Mouse (Mus musculus) kidney, postnatal 36 days (tissue): ENCODE results near the gene Myrfl.

Source experiments
- DNase-seq, 2 experiments: peaks; one replicate each; pipeline ENCODE4 v3.0.0; 2021 to 2022; ENCODE audit warnings: mixed read lengths in 2 of 2

Gene Myrfl

GRCm38 (mm10) chr10:116754940-116755339, 141.8 kb downstream of the Myrfl start:
- no peak for DNase-seq

GRCm38 (mm10) chr10:116750895-116751294, 145.8 kb downstream of the Myrfl start:
- DNase-seq = peak; percentile 21 to 36

GRCm38 (mm10) chr10:116750062-116750461, 146.7 kb downstream of the Myrfl start:
- DNase-seq = no peak

GRCm38 (mm10) chr10:116748681-116749080, 148.0 kb downstream of the Myrfl start:
- peak in 1 of 2 experiments; percentile 16 for DNase-seq

- peak; percentile 74 to 89 for DNase-seq
Observed at GRCm38 (mm10) chr10:116746281-116747011, 150.3 kb downstream of the Myrfl start.

GRCm38 (mm10) chr10:116742696-116743095, 154.0 kb downstream of the Myrfl start:
- DNase-seq = no peak

- DNase-seq = no peak
Observed at GRCm38 (mm10) chr10:116742189-116742588, 154.5 kb downstream of the Myrfl start.

GRCm38 (mm10) chr10:116741343-116741742, 155.4 kb downstream of the Myrfl start:
- DNase-seq = no peak

DNA sequence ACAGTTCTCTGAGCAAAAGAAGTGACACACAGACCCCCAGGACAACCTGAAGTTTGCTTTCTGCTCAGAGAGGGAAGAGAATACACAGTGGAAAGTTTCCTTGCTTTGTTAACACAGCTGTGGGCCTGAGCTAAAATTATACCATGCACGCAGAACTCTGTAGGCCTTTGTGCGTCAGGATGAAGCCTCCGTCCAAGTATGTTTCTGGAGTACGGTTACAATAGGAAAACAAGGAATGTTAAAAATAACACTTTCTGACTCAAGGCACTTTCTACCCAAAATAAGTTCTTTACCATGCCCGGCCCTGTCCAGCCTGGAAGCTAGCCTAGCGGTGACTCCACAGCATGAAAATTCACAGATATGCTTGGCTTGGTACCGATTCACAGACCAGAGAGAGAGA, 156.6 kb downstream of the Myrfl start:
- no peak for DNase-seq

DNA sequence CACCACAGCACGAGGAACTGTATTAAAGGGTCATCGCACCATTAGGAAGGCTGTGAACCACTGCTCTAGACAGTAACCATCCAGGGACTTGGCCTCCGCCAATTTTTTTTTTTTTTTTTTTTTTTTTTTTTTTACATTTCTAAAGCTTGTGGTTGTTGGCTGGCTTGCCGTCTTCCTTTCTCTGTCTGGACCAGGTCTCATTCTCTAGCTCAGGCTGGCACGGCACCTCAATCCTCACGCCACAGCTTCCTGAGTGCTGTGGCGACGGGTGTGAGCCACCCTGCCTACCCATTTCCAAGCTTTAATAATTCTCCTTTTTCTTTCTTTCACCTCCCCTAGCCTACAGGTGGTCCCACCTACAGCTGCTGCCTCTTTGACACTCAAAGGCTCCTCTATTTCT, 158.2 kb downstream of the Myrfl start:
- no peak for DNase-seq

- DNase-seq = peak; percentile 91
Observed at GRCm38 (mm10) chr10:116735607-116736006, 161.1 kb downstream of the Myrfl start.

DNA sequence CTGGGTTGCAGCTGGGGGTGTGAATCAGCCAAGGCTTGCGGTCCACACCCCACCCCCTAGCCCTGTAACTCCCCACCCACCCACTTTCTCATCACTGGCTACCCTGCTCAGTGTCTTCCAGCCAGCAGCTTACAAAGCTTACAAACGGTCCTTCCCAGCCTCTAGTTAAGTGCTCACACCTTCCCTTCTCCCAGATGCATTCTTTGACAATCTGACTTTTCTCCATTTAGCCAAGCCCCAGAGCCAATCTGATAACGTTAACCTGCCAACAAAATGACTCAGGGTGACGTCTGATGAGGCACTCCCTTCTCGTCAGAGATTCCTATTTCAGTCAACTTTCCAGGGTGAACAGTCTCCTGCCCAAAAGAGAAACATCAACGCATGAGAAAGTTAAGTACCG, 163.1 kb downstream of the Myrfl start:
- no peak for DNase-seq

- DNase-seq = no peak
Observed at GRCm38 (mm10) chr10:116730033-116730652, 166.6 kb downstream of the Myrfl start.

GRCm38 (mm10) chr10:116728860-116729259, 167.9 kb downstream of the Myrfl start:
- no peak for DNase-seq

GRCm38 (mm10) chr10:116727702-116728298, 168.9 kb downstream of the Myrfl start:
- no peak for DNase-seq
